Mouse (Mus musculus): ENCODE measurements around the gene Rps6ka2. TPM values are rescaled to one million over a fixed set of nuclear protein-coding genes. Genes with fewer than 3 reads are reported as not detected.

Rps6ka2 gene
- polyA plus RNA-seq, 1 experiment from 2014 or later = 23.8 TPM

DNA sequence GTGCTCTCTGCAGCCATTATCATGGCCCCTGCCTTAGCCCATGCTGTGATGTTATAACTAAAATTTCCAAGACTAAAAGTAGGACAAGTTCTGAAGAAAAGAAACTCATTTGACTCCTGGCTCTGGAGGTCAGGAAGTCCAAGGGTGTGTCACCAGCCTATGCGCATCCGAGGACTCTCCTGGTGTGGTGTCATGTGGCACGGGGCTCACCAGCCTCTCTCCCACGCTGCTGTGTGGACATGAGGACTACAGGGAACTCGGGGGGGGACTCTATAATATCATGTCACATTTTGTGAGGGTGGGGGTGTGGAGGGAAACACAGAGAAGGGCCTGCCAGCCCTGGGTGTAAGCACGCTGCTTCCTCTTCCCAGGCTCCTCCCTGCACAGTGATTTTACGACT, 62.5 kb downstream of the Rps6ka2 start:
- Histone ChIP-seq H3K4me1 (replicated peaks; ENCODE audit: control insufficient read depth, insufficient read depth, low read length) (peaks cover 33% of the 10 kb centered on the region), H3K9ac (replicated peaks; ENCODE audit: low read depth, low read length) (no peak overlapping the region), H3K27me3 (replicated peaks; ENCODE audit: control insufficient read depth, insufficient read depth, low read length) (no peaks in the 10 kb centered on the region), H3K4me2 (ENCODE audit: low read length) (no peak overlapping the region), H3K36me3 (ENCODE audit: control insufficient read depth, insufficient read depth) (no peaks in the 10 kb centered on the region; the same call in 1 of the 2 replicates), H3K4me3 (replicated peaks; ENCODE audit: low read length) (no peak overlapping the region), H3K9me3 (ENCODE audit: control insufficient read depth, low read length) (no peaks in the 10 kb centered on the region), H3K27ac (ENCODE audit: low read length) (peak overlapping the region; percentile 70)
- 68% methylated on average over 7 of the region's 7 CpGs for WGBS
- peak; percentile 15; the same call in 1 of the 2 replicates for ATAC-seq

GRCm38 (mm10) chr17:7233197-7233596, 63.3 kb downstream of the Rps6ka2 start:
- no peaks in the 10 kb centered on the region; the same call in 1 of the 2 replicates for H3K36me3 ChIP-seq (ENCODE audit: control insufficient read depth, insufficient read depth)
- ATAC-seq = peak; percentile 69
- peak overlapping the region; percentile 70 for H3K27ac ChIP-seq (ENCODE audit: low read length)

GRCm38 (mm10) chr17:7237706-7238105, 67.8 kb downstream of the Rps6ka2 start:
- peaks cover 11% of the 10 kb centered on the region for H3K4me1 ChIP-seq (replicated peaks; ENCODE audit: control insufficient read depth, insufficient read depth, low read length)
- no peaks in the 10 kb centered on the region; the same call in 1 of the 2 replicates for H3K36me3 ChIP-seq (ENCODE audit: control insufficient read depth, insufficient read depth)
- H3K27me3 ChIP-seq (replicated peaks; ENCODE audit: control insufficient read depth, insufficient read depth, low read length) = no peaks in the 10 kb centered on the region
- WGBS = 90% methylated on average over 9 of the region's 9 CpGs
- ATAC-seq = no peak
- H3K27ac ChIP-seq (ENCODE audit: low read length) = no peak overlapping the region
- no peak overlapping the region for H3K9ac ChIP-seq (replicated peaks; ENCODE audit: low read depth, low read length)
- no peak overlapping the region for H3K4me2 ChIP-seq (ENCODE audit: low read length)
- H3K4me3 ChIP-seq (replicated peaks; ENCODE audit: low read length) = no peak overlapping the region
- H3K9me3 ChIP-seq (ENCODE audit: control insufficient read depth, low read length) = no peaks in the 10 kb centered on the region

More at GRCm38 (mm10) chr17:7233197-7233596, 63.3 kb downstream of the Rps6ka2 start:
- Histone ChIP-seq H3K27me3 (replicated peaks; ENCODE audit: control insufficient read depth, insufficient read depth, low read length) (no peaks in the 10 kb centered on the region), H3K4me2 (ENCODE audit: low read length) (no peak overlapping the region), H3K9ac (replicated peaks; ENCODE audit: low read depth, low read length) (no peak overlapping the region), H3K4me3 (replicated peaks; ENCODE audit: low read length) (no peak overlapping the region), H3K9me3 (ENCODE audit: control insufficient read depth, low read length) (no peaks in the 10 kb centered on the region), H3K4me1 (replicated peaks; ENCODE audit: control insufficient read depth, insufficient read depth, low read length) (peaks cover 29% of the 10 kb centered on the region)

DNA sequence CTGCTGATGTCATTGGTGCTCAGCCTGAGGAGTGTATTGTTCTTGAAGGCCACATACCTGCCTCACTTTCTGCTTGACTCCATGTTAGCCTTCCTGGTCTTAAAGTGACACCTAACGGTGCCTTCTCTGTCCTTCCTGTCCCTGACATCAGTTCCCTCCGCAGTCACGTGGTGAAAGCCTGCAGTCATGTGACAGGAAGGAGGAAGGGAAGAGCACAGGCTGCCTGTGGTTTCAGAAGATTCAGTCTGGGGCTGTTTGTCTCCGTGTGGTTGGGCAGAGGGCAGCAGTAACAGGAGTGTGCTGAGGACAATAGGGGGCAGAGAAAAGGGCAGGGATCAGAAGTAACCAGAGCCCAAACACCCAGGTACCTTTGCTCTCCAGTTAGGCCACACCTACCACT, 68.9 kb downstream of the Rps6ka2 start:
- no peak overlapping the region for H3K4me2 ChIP-seq (ENCODE audit: low read length)
- WGBS = 80% methylated on average over 4 of the region's 4 CpGs
- no peaks in the 10 kb centered on the region for H3K9me3 ChIP-seq (ENCODE audit: control insufficient read depth, low read length)
- peaks cover 2% of the 10 kb centered on the region for H3K4me1 ChIP-seq (replicated peaks; ENCODE audit: control insufficient read depth, insufficient read depth, low read length)
- ATAC-seq = no peak
- H3K9ac ChIP-seq (replicated peaks; ENCODE audit: low read depth, low read length) = no peak overlapping the region
- no peaks in the 10 kb centered on the region for H3K27me3 ChIP-seq (replicated peaks; ENCODE audit: control insufficient read depth, insufficient read depth, low read length)
- no peaks in the 10 kb centered on the region; the same call in 1 of the 2 replicates for H3K36me3 ChIP-seq (ENCODE audit: control insufficient read depth, insufficient read depth)
- no peak overlapping the region for H3K4me3 ChIP-seq (replicated peaks; ENCODE audit: low read length)
- H3K27ac ChIP-seq (ENCODE audit: low read length) = no peak overlapping the region

DNA sequence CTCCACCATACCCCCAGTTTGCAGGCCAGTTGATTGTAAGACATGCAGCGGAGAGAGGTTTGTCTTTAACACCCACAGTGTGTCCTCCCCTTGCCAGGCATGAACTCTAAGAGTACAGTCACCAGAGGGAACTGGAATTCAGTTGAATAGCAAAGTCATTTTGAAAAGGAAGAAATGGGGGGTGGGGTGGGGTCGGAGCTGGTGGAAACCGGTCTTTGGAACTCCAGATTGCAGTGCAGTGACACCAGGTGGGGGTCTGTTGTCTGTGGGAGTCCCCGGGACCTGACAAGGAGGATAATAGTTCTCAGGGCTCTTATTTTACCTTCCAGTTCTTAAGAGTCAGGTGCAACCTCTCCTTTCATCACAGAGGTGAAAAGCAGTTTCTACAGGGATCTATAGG, 70.6 kb downstream of the Rps6ka2 start:
- WGBS = 79% methylated on average over 4 of the region's 4 CpGs
- no peak for ATAC-seq

DNA sequence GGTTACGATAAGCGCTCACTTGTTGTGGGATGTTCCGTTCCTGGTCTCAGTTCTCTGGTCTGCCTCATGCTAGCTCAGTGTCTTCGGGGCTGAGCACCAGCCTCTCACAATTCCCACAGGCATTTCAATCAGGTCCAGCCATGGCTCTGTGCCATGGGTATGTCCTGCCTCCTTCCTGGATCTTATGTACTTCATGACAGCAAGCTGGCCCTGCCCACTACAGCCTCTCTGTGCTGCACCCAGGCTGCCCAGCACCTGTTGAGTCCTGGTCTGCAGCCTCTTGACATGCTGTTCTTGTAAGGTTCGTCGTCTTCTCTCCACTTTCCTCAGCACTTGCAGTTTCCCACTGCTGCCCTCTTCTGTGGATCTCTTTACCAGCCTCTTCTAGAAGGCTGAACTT, 75.2 kb downstream of the Rps6ka2 start:
- Histone ChIP-seq H3K27me3 (replicated peaks; ENCODE audit: control insufficient read depth, insufficient read depth, low read length) (no peaks in the 10 kb centered on the region), H3K9me3 (ENCODE audit: control insufficient read depth, low read length) (no peaks in the 10 kb centered on the region), H3K4me3 (replicated peaks; ENCODE audit: low read length) (no peak overlapping the region), H3K27ac (ENCODE audit: low read length) (no peak overlapping the region), H3K36me3 (ENCODE audit: control insufficient read depth, insufficient read depth) (no peaks in the 10 kb centered on the region), H3K9ac (replicated peaks; ENCODE audit: low read depth, low read length) (no peak overlapping the region), H3K4me2 (ENCODE audit: low read length) (no peak overlapping the region), H3K4me1 (replicated peaks; ENCODE audit: control insufficient read depth, insufficient read depth, low read length) (no peaks in the 10 kb centered on the region; the same call in 1 of the 2 replicates)
- ATAC-seq = no peak
- WGBS = 90% methylated on average over 6 of the region's 6 CpGs

More for the DNA sequence above, 70.6 kb downstream of the Rps6ka2 start:
- no peak overlapping the region for H3K9ac ChIP-seq (replicated peaks; ENCODE audit: low read depth, low read length)
- no peaks in the 10 kb centered on the region; the same call in 1 of the 2 replicates for H3K36me3 ChIP-seq (ENCODE audit: control insufficient read depth, insufficient read depth)
- no peak overlapping the region for H3K4me3 ChIP-seq (replicated peaks; ENCODE audit: low read length)
- no peaks in the 10 kb centered on the region for H3K9me3 ChIP-seq (ENCODE audit: control insufficient read depth, low read length)
- H3K27me3 ChIP-seq (replicated peaks; ENCODE audit: control insufficient read depth, insufficient read depth, low read length) = no peaks in the 10 kb centered on the region
- no peaks in the 10 kb centered on the region; the same call in 1 of the 2 replicates for H3K4me1 ChIP-seq (replicated peaks; ENCODE audit: control insufficient read depth, insufficient read depth, low read length)
- no peak overlapping the region for H3K27ac ChIP-seq (ENCODE audit: low read length)
- H3K4me2 ChIP-seq (ENCODE audit: low read length) = no peak overlapping the region

GRCm38 (mm10) chr17:7246893-7247556, 77.1 kb downstream of the Rps6ka2 start:
- H3K4me2 ChIP-seq (ENCODE audit: low read length) = no peak overlapping the region
- ATAC-seq = no peak
- H3K27ac ChIP-seq (ENCODE audit: low read length) = no peak overlapping the region
- 0 out of 2 replicates have a peak, but pooled peaks cover 3% of the 10 kb centered on the region for H3K36me3 ChIP-seq (ENCODE audit: control insufficient read depth, insufficient read depth)
- no peak overlapping the region for H3K4me3 ChIP-seq (replicated peaks; ENCODE audit: low read length)
- no peaks in the 10 kb centered on the region for H3K9me3 ChIP-seq (ENCODE audit: control insufficient read depth, low read length)
- no peak overlapping the region for H3K9ac ChIP-seq (replicated peaks; ENCODE audit: low read depth, low read length)
- H3K27me3 ChIP-seq (replicated peaks; ENCODE audit: control insufficient read depth, insufficient read depth, low read length) = no peaks in the 10 kb centered on the region
- no peaks in the 10 kb centered on the region for H3K4me1 ChIP-seq (replicated peaks; ENCODE audit: control insufficient read depth, insufficient read depth, low read length)
- WGBS = 26% methylated on average over 6 of the region's 6 CpGs

DNA sequence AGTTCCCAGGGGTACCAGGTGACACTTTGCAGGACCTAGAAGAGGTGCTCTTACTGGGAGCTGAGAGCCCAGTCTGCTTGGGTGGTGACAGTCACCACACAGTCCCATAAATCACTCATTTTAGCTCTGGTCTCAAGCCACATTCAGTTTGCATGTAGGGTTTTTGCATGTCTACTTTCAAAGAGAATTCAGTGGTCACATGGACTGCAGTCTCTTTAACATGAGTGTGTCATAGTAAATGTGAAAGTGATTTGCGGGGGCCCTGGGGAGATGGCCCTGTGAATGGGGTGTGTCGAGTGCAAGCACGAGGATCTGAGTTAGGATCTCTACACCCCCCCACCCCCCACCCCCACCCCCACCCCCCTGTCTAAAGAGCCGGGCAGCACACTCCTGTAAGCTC, 80.5 kb downstream of the Rps6ka2 start:
- Histone ChIP-seq H3K27me3 (replicated peaks; ENCODE audit: control insufficient read depth, insufficient read depth, low read length) (no peaks in the 10 kb centered on the region), H3K4me2 (ENCODE audit: low read length) (no peak overlapping the region), H3K9me3 (ENCODE audit: control insufficient read depth, low read length) (no peaks in the 10 kb centered on the region), H3K27ac (ENCODE audit: low read length) (no peak overlapping the region), H3K9ac (replicated peaks; ENCODE audit: low read depth, low read length) (no peak overlapping the region), H3K36me3 (ENCODE audit: control insufficient read depth, insufficient read depth) (0 out of 2 replicates have a peak, but pooled peaks cover 3% of the 10 kb centered on the region), H3K4me3 (replicated peaks; ENCODE audit: low read length) (no peak overlapping the region), H3K4me1 (replicated peaks; ENCODE audit: control insufficient read depth, insufficient read depth, low read length) (no peaks in the 10 kb centered on the region)
- WGBS = 89% methylated on average over 4 of the region's 4 CpGs
- no peak for ATAC-seq

- Histone ChIP-seq H3K4me3 (replicated peaks; ENCODE audit: low read length) (no peak overlapping the region), H3K36me3 (ENCODE audit: control insufficient read depth, insufficient read depth) (no peaks in the 10 kb centered on the region), H3K9me3 (ENCODE audit: control insufficient read depth, low read length) (no peaks in the 10 kb centered on the region), H3K4me2 (ENCODE audit: low read length) (no peak overlapping the region), H3K4me1 (replicated peaks; ENCODE audit: control insufficient read depth, insufficient read depth, low read length) (0 out of 2 replicates have a peak, but pooled peaks cover 2% of the 10 kb centered on the region), H3K9ac (replicated peaks; ENCODE audit: low read depth, low read length) (no peak overlapping the region), H3K27ac (ENCODE audit: low read length) (no peak overlapping the region), H3K27me3 (replicated peaks; ENCODE audit: control insufficient read depth, insufficient read depth, low read length) (no peaks in the 10 kb centered on the region)
- ATAC-seq = no peak
- 81% methylated on average over 1 of the region's 1 CpGs for WGBS
These were observed 87.3 kb downstream of the Rps6ka2 start for GRCm38 (mm10) chr17:7257208-7257607.

Data from forebrain, embryonic 16.5 days (tissue).